Mouse (Mus musculus): Measurements from ENCODE around the gene Zfp983. TPM values are rescaled to one million over a fixed set of nuclear protein-coding genes. Genes with fewer than 3 reads are reported as not detected.
A peak's percentile ranks its signal among the peaks of the same experiment; 100 is the strongest.

Zfp983 gene
- polyA plus RNA-seq, 1 experiment = 7.3 TPM

DNA sequence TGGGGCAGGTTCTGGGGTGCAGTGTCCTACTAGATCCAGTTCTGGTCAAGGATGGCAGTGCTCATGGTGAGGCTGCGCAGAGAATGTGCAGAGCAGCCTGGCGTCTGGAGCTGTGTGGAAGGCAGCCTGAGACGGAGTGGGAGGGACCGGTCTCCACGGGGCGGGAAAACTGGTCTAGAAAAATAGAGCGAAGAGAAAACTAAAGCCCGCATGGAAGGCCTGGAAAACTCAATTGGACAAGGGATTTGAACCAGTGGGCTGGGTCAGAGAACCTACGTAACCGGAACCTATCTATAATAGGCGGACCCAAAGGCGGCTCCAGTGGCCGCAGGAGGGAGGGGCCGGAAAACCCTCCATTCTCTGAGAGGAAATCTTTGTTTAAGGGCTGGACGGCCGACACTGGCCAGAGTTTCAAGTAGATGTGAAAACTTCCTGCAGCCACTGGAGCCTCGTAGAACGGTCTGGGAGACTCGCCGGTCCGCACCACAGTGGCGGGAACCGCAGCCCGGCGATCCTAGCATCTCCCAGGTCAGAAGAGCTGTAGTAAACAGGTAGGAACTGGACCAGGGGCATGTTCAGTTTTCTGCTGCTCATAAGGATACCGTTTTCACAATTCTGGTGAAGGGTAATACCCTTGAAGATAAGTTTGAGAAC, 57.0 kb downstream of the Zfp983 start, which contains the start of gene Zfp760:
Zfp760 (plus strand) TSS at position 399 of the 654 bp plus-strand sequence.
- DNase-seq = peak; percentile 79 to 86
- peak within 1 kb of the TSS; percentile 82 for H3K4me3 ChIP-seq (replicated peaks; ENCODE audit: insufficient read depth, low read depth, low read length)
- peak within 1 kb of the TSS; percentile 71 for H3K27ac ChIP-seq (ENCODE audit: insufficient read depth, low read length)
- H3K27me3 ChIP-seq (ENCODE audit: control insufficient read depth, insufficient read depth, low read length) = no peaks in the 10 kb centered on the region
- WGBS = under 1% methylated on average over 26 of the region's 26 CpGs
- TF ChIP-seq POLR2A (IDR thresholded peaks at IDR 0.05; ENCODE audit: borderline replicate concordance, insufficient read depth, low read length) = peak; percentile 57; the same call in 1 of the 2 replicates
- TF ChIP-seq CTCF (IDR thresholded peaks at IDR 0.05; ENCODE audit: borderline replicate concordance, insufficient read depth, low read depth, low read length) = no peak
- no peaks in the 10 kb centered on the region; the same call in 1 of the 2 replicates for H3K4me1 ChIP-seq (ENCODE audit: control insufficient read depth, insufficient read depth, low read length)

GRCm38 (mm10) chr17:21708401-21708800, 58.0 kb downstream of the Zfp983 start:
- DNase-seq = no peak
- Histone ChIP-seq H3K27me3 (ENCODE audit: control insufficient read depth, insufficient read depth, low read length) (no peaks in the 10 kb centered on the region), H3K27ac (ENCODE audit: insufficient read depth, low read length) (no peak overlapping the region), H3K4me1 (ENCODE audit: control insufficient read depth, insufficient read depth, low read length) (no peaks in the 10 kb centered on the region; the same call in 1 of the 2 replicates), H3K4me3 (replicated peaks; ENCODE audit: insufficient read depth, low read depth, low read length) (peak overlapping the region; percentile 15)
- TF ChIP-seq CTCF (IDR thresholded peaks at IDR 0.05; ENCODE audit: borderline replicate concordance, insufficient read depth, low read depth, low read length) = no peak
- TF ChIP-seq POLR2A (IDR thresholded peaks at IDR 0.05; ENCODE audit: borderline replicate concordance, insufficient read depth, low read length) = no peak
- WGBS = 18% methylated on average over 2 of the region's 2 CpGs

Other genes with a start within 250 kb of the Zfp983 start
- gene Zfp54, start 227.4 kb upstream of the Zfp983 start, polyA plus RNA-seq (2012; rRNA removed) = 1.5 and 1.7 TPM in 2 replicates
- gene Zfp51, start 200.2 kb upstream of the Zfp983 start, polyA plus RNA-seq (2012; rRNA removed) = 4.3 and 4.8 TPM in 2 replicates
- 3.4 TPM in 2 replicates for gene Zfp53, start 161.6 kb upstream of the Zfp983 start, polyA plus RNA-seq (2012; rRNA removed)
- gene Zfp52, start 115.1 kb upstream of the Zfp983 start, polyA plus RNA-seq (2012; rRNA removed) = 3.5 and 4.0 TPM in 2 replicates
- gene Zfp948, start 83.6 kb upstream of the Zfp983 start, polyA plus RNA-seq (2012; rRNA removed) = 8.9 and 9.0 TPM in 2 replicates
- 5.3 and 5.5 TPM in 2 replicates for gene Gm10226, start 41.2 kb downstream of the Zfp983 start, polyA plus RNA-seq (2012; rRNA removed)
- gene Zfp760, start 57.1 kb downstream of the Zfp983 start, polyA plus RNA-seq (2012; rRNA removed) = 9.7 and 10.1 TPM in 2 replicates
- gene Zfp229, start 80.2 kb downstream of the Zfp983 start, polyA plus RNA-seq (2012; rRNA removed) = 3.8 and 4.6 TPM in 2 replicates
- 0.39 and 0.43 TPM in 2 replicates for gene Zfp820, start 195.1 kb downstream of the Zfp983 start, polyA plus RNA-seq (2012; rRNA removed)